Comparison of ENCODE assay signal across 9 mouse cellular contexts in genomic region chr11:120040440-120040839, GRCm38 (mm10). TPM values are rescaled to one million over a fixed set of nuclear protein-coding genes. Genes with fewer than 3 reads are reported as not detected.
DNase-seq lines count a peak whose midpoint lies in the region; ATAC-seq and TF ChIP-seq lines count a peak whose summit lies in the region.
"Had no signal": no experiment of that assay in that cellular context is flagged by ENCODE, and none has a peak within 500 bp of the region (broad histone marks: within the 10 kb centered on the region; RNA-seq: fewer than 3 reads in every experiment).

No protein-coding gene starts in this region.

- H3K27ac ChIP-seq in heart, adult 2 months: peak overlapping the region; percentile 85
- peak overlapping the region; percentile 65 for H3K27ac ChIP-seq in liver, adult 2 months (replicated peaks; ENCODE audit: insufficient read depth, low read depth, low read length)
- H3K27ac ChIP-seq in liver, embryonic 16.5 days (ENCODE audit: low read length): peak overlapping the region; percentile 33
- H3K27ac ChIP-seq in midbrain, embryonic 14.5 days (replicated peaks; ENCODE audit: low read depth, low read length): no peak overlapping the region

- H3K79me2 ChIP-seq in heart, adult 2 months (replicated peaks; ENCODE audit: control insufficient read depth, insufficient read depth, low read length): no peaks in the 10 kb centered on the region
- H3K79me2 ChIP-seq in liver, adult 2 months (ENCODE audit: control insufficient read depth, insufficient read depth, low read length): no peaks in the 10 kb centered on the region

- no peaks in the 10 kb centered on the region for H3K27me3 ChIP-seq in heart, adult 2 months (ENCODE audit: control insufficient read depth, insufficient read depth, low read length)
- H3K27me3 ChIP-seq in liver, adult 2 months (ENCODE audit: control insufficient read depth, insufficient read depth, low read length): no peaks in the 10 kb centered on the region
- peaks cover 2% of the 10 kb centered on the region for H3K27me3 ChIP-seq in liver, embryonic 16.5 days (ENCODE audit: control insufficient read depth, insufficient read depth, low read depth, low read length)
- no peaks in the 10 kb centered on the region for H3K27me3 ChIP-seq in midbrain, embryonic 14.5 days (ENCODE audit: control insufficient read depth, insufficient read depth, low read length)

- intact Hi-C loops in heart, adult 2 months (cut with DNase I): no loop called here

- no peak overlapping the region for H3K4me2 ChIP-seq in liver, embryonic 16.5 days (ENCODE audit: low read depth, low read length)
- no peak overlapping the region for H3K4me2 ChIP-seq in midbrain, embryonic 14.5 days (ENCODE audit: low read length)

- H3K9me3 ChIP-seq in liver, embryonic 16.5 days (replicated peaks; ENCODE audit: control insufficient read depth, low read length): no peaks in the 10 kb centered on the region
- no peaks in the 10 kb centered on the region for H3K9me3 ChIP-seq in midbrain, embryonic 14.5 days (ENCODE audit: control insufficient read depth, low read length)

- H3K36me3 ChIP-seq in heart, adult 2 months (ENCODE audit: control insufficient read depth, insufficient read depth, low read length): no peaks in the 10 kb centered on the region
- no peaks in the 10 kb centered on the region for H3K36me3 ChIP-seq in liver, adult 2 months (ENCODE audit: control insufficient read depth, insufficient read depth, low read length)
- H3K36me3 ChIP-seq in liver, embryonic 16.5 days (ENCODE audit: control insufficient read depth, insufficient read depth): no peaks in the 10 kb centered on the region
- no peaks in the 10 kb centered on the region for H3K36me3 ChIP-seq in midbrain, embryonic 14.5 days (ENCODE audit: control insufficient read depth, insufficient read depth, low read length)

- no peak overlapping the region for H3K4me3 ChIP-seq in heart, adult 2 months
- H3K4me3 ChIP-seq in liver, adult 2 months (ENCODE audit: insufficient read depth, low read depth, low read length): no peak overlapping the region
- no peak overlapping the region for H3K4me3 ChIP-seq in liver, embryonic 16.5 days (ENCODE audit: low read depth, low read length)
- no peak overlapping the region for H3K4me3 ChIP-seq in midbrain, embryonic 14.5 days (replicated peaks; ENCODE audit: low read depth, low read length)
- H3K4me3 ChIP-seq: erythroblast, embryonic 14.5 days had no signal

- H3K9ac ChIP-seq in heart, adult 2 months (ENCODE audit: low read depth, low read length): no peak overlapping the region
- H3K9ac ChIP-seq in liver, adult 2 months (ENCODE audit: low read depth, low read length): no peak overlapping the region
- no peak overlapping the region for H3K9ac ChIP-seq in liver, embryonic 16.5 days (ENCODE audit: low read depth, low read length)
- H3K9ac ChIP-seq in midbrain, embryonic 14.5 days (replicated peaks; ENCODE audit: low read length): no peak overlapping the region

- TF ChIP-seq CTCF in heart, adult 2 months (IDR thresholded peaks at IDR 0.05): no peak
- no peak for TF ChIP-seq CTCF in liver, adult 2 months (IDR thresholded peaks at IDR 0.05; ENCODE audit: low read depth, low read length)

- no peak for TF ChIP-seq EP300 in heart, adult 2 months (IDR thresholded peaks at IDR 0.05; ENCODE audit: insufficient read depth, low read depth, low read length)

- ATAC-seq in liver, embryonic 16.5 days (ENCODE audit: low read depth): no peak
- ATAC-seq in midbrain, embryonic 14.5 days (ENCODE audit: low FRiP score, low TSS enrichment): no peak

- H3K4me1 ChIP-seq in heart, adult 2 months (ENCODE audit: control insufficient read depth, insufficient read depth, low read length): peaks cover 26% of the 10 kb centered on the region
- H3K4me1 ChIP-seq in liver, adult 2 months (ENCODE audit: control insufficient read depth, insufficient read depth, low read length): peaks cover 3% of the 10 kb centered on the region; the same call in 1 of the 2 replicates
- H3K4me1 ChIP-seq in liver, embryonic 16.5 days (ENCODE audit: control insufficient read depth, low read depth, low read length): peaks cover 3% of the 10 kb centered on the region
- H3K4me1 ChIP-seq in midbrain, embryonic 14.5 days (ENCODE audit: control insufficient read depth, insufficient read depth, low read length): peaks cover 10% of the 10 kb centered on the region

- TF ChIP-seq POLR2A in heart, adult 2 months (IDR thresholded peaks at IDR 0.05; ENCODE audit: insufficient read depth, low read depth, low read length): no peak
- TF ChIP-seq POLR2A in liver, adult 2 months (IDR thresholded peaks at IDR 0.05; ENCODE audit: extremely low read depth, insufficient read depth, low read length): no peak

- WGBS in heart, adult 2 months: 52% methylated on average over 8 of the region's 8 CpGs
- WGBS in liver, adult 2 months: 69% methylated on average over 8 of the region's 8 CpGs
- 31% methylated on average over 8 of the region's 8 CpGs for WGBS in liver, embryonic 16.5 days (ENCODE audit: insufficient replicate concordance)
- 67% methylated on average over 8 of the region's 8 CpGs for WGBS in midbrain, embryonic 14.5 days

- no peak for DNase-seq in heart, adult 2 months
- no peak for DNase-seq in heart, adult 9 months (ENCODE audit: low spot score in 2 of 2)
- DNase-seq in liver, adult 2 months (ENCODE audit: extremely low read depth, low read depth, low spot score): peak; percentile 17
- DNase-seq in liver: no peak
- DNase-seq in right cerebral cortex, postnatal 36 days (ENCODE audit: low spot score in 2 of 2): peak; percentile 70 to 77
- DNase-seq in midbrain, embryonic 14.5 days: no peak
- no peak for DNase-seq in thymus, postnatal 25 days

RNA-seq across cellular contexts. Expression of gene Aatk, which starts 6.5 kb away (rescaled TPM):
- total RNA-seq in heart, adult 2 months (2021): 1 to 10 TPM; 3.6 to 4.7 TPM
- 10.3 and 12.1 TPM in 2 replicates for polyA plus RNA-seq in heart, adult 2 months (2012; rRNA removed)
- 1.0 and 1.2 TPM in 2 replicates for total RNA-seq in liver, adult 2 months (2014; rRNA removed)
- polyA plus RNA-seq in liver, adult 2 months (2012; rRNA removed): 2.0 and 2.6 TPM in 2 replicates
- 0.48 and 0.67 TPM in 2 replicates for polyA plus RNA-seq in liver, embryonic 16.5 days (2015; fragmentation: Nextera tagmentation; extraction: Ambion mirVana)
- polyA plus RNA-seq in midbrain, embryonic 14.5 days (2014; fragmentation: Nextera tagmentation; extraction: Ambion mirVana): 34.6 and 36.1 TPM in 2 replicates

RNA-seq across cellular contexts. Expression of gene Cep131, which starts 46.2 kb away (rescaled TPM):
- 10 to 100 TPM in 1 of 2 experiments, 1 to 10 TPM in 1; 9.3 to 10.7 TPM for total RNA-seq in heart, adult 2 months (2021)
- 3.7 and 6.5 TPM in 2 replicates for polyA plus RNA-seq in heart, adult 2 months (2012; rRNA removed)
- total RNA-seq in liver, adult 2 months (2014; rRNA removed): 1.9 and 2.2 TPM in 2 replicates
- 2.3 and 2.8 TPM in 2 replicates for polyA plus RNA-seq in liver, adult 2 months (2012; rRNA removed)
- 3.3 and 3.4 TPM in 2 replicates for polyA plus RNA-seq in liver, embryonic 16.5 days (2015; fragmentation: Nextera tagmentation; extraction: Ambion mirVana)
- polyA plus RNA-seq in midbrain, embryonic 14.5 days (2014; fragmentation: Nextera tagmentation; extraction: Ambion mirVana): 27.6 and 31.9 TPM in 2 replicates

RNA-seq across cellular contexts. Expression of gene Tepsin, which starts 58.1 kb away (rescaled TPM):
- total RNA-seq in heart, adult 2 months (2021): 1 to 10 TPM; 6.1 to 6.3 TPM
- 19.1 and 22.8 TPM in 2 replicates for polyA plus RNA-seq in heart, adult 2 months (2012; rRNA removed)
- 4.6 and 7.4 TPM in 2 replicates for total RNA-seq in liver, adult 2 months (2014; rRNA removed)
- polyA plus RNA-seq in liver, adult 2 months (2012; rRNA removed): 16.5 and 24.9 TPM in 2 replicates
- 6.3 and 7.2 TPM in 2 replicates for polyA plus RNA-seq in liver, embryonic 16.5 days (2015; fragmentation: Nextera tagmentation; extraction: Ambion mirVana)
- 15.9 and 18.0 TPM in 2 replicates for polyA plus RNA-seq in midbrain, embryonic 14.5 days (2014; fragmentation: Nextera tagmentation; extraction: Ambion mirVana)

RNA-seq across cellular contexts. Expression of gene Ndufaf8, which starts 58.3 kb away (rescaled TPM):
- total RNA-seq in heart, adult 2 months (2021): 10 to 100 TPM; 82.7 to 93.9 TPM
- polyA plus RNA-seq in heart, adult 2 months (2012; rRNA removed): 35.5 and 51.0 TPM in 2 replicates
- 13.7 and 19.9 TPM in 2 replicates for total RNA-seq in liver, adult 2 months (2014; rRNA removed)
- polyA plus RNA-seq in liver, adult 2 months (2012; rRNA removed): 55.4 and 59.8 TPM in 2 replicates
- polyA plus RNA-seq in liver, embryonic 16.5 days (2015; fragmentation: Nextera tagmentation; extraction: Ambion mirVana): 36.3 and 45.3 TPM in 2 replicates
- 61.2 and 61.3 TPM in 2 replicates for polyA plus RNA-seq in midbrain, embryonic 14.5 days (2014; fragmentation: Nextera tagmentation; extraction: Ambion mirVana)

Comparison
In these comparisons a context has a peak if more than half of its experiments do, and no peak if none do; other contexts are left out.
1. DNase-seq: peak in liver, adult 2 months (single experiment) and right cerebral cortex, postnatal 36 days (2 of 2); none in heart, adult 2 months (0 of 2), heart, adult 9 months (0 of 2), liver (single experiment), midbrain, embryonic 14.5 days (single experiment) and thymus, postnatal 25 days (single experiment).